Mouse (Mus musculus) frontal cortex, postnatal 10 days (tissue): ENCODE data around the gene Soat2.
"Not testable (repeated sequence)": the region's sequence is repeated elsewhere in the genome, so short reads cannot be mapped to it uniquely, and the experiment has no call there.

Experiments
- DNase-seq, 2 experiments: peaks; one replicate each; pipeline ENCODE4 v3.0.0; 2022; ENCODE audit warnings: low spot score in 2 of 2, mixed read lengths in 1 of 2

Gene Soat2

GRCm38 (mm10) chr15:102146089-102146488 lies 4.2 kb upstream of the Soat2 start:
- no peak for DNase-seq

DNA sequence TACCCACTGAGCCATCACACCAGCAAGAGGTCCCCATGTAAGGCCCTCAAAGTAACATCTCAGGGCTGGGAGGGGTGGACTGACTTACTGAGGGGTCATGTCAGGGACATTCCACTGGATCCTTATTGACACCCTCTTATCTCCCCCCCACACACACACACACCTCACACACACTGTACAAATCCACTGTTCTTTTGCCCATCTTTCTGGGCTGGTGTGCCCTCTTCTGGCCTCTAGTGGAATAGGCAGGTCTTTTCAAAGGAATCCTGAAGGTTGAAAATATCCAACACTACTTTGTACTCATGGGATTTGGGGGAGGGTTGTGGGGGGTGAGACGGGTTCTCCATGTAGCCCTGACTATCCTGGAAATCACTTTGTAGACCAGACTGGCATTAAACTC lies 3.4 kb upstream of the Soat2 start:
- no peak for DNase-seq

- no peak for DNase-seq
Measured at GRCm38 (mm10) chr15:102147674-102148402, 2.5 kb upstream of the Soat2 start.

GRCm38 (mm10) chr15:102149561-102149960 lies 765 bp upstream of the Soat2 start:
- no peak for DNase-seq

- DNase-seq, result no peak
Measured at GRCm38 (mm10) chr15:102152646-102153045, 2.3 kb downstream of the Soat2 start.

DNA sequence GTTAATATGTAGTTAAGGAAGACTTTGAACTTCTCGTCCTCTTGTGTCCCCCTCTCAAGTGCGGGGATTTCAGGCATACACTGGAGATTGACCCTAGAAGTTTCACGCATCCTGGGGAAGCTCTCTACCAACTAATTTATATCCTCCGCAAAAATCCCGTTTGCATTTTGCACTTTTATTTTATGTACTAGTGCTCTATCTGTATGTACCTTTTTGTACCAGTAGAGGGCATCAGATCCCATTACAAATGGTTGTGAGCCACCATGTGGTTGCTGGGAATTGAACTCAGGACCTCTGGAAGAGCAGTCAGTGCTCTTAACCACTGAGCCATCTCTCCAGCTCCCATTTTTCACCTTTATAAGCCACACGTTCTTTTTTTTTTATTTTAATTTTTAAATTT lies 4.7 kb downstream of the Soat2 start:
- DNase-seq, result not testable (repeated sequence)

GRCm38 (mm10) chr15:102156836-102157235 lies 6.5 kb downstream of the Soat2 start:
- DNase-seq, result no peak

DNA sequence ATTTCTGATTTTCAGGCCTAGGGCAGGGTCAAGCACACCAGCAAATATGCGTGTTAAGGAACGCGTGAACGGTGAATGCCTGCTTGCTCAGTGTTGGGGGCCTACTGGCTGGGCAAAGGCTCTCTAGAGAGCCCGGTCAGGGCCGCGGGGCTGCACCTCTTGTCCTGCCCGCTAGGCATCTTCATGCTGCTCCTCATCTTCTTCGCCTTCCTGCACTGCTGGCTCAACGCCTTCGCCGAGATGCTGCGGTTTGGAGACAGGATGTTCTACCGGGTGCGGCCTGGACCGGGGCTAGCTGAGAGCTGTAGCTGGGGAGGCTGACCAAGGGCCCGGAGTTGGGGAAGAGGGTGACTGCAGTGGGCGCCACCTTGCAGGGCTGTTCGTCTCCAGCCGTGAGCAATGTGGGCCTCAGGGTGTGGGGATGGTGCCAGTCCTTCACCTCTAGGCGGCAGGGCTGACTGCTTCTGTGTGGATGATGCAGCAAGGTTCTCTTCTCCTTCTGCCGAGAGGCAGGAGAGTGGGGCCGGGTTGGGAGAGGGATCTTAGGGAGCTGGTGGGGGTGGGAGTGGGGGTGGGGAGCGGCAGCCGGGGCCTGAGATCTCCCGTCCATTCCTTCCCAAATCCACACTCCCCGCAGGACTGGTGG lies 10.2 kb downstream of the Soat2 start:
- DNase-seq, result no peak

DNA sequence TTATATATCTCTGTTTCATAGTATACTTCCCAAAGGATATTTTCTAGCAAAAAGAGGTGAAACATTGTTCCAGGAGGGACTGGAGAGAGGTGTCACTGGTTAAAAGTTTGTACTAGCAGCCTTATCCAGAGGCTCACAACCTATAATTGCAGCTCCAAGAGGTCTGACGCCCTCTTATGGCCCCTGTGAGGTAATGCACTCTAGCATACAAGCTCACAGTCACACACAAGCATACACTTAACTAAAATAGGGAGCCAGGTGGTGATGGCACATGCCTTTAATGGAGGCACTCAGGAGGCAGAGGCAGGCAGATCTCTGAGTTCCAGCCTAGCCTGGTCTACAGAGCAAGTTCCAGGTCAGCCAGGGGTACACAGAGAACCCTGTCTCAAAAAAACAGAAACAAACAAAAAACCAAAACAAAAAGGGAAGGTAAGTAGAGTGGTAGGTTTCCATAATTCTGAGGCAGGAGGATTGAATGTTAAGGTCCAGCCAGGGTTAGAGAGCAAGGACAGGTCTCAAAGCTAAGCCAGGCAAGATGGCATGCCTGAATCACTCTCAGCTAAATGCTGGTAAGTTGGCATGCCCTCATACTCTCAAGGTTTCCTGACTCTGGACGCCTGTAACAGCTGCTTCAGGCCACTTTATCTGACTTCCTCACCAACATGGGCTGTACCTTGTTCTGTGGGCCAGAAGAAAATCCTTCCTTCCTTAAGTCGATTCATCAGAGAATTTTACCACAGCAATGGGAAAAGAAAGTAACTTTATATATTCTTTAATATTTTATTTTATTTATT lies 13.8 kb downstream of the Soat2 start:
- no peak for DNase-seq

- DNase-seq, result no peak
Measured at GRCm38 (mm10) chr15:102165468-102166100, 15.3 kb downstream of the Soat2 start.

DNA sequence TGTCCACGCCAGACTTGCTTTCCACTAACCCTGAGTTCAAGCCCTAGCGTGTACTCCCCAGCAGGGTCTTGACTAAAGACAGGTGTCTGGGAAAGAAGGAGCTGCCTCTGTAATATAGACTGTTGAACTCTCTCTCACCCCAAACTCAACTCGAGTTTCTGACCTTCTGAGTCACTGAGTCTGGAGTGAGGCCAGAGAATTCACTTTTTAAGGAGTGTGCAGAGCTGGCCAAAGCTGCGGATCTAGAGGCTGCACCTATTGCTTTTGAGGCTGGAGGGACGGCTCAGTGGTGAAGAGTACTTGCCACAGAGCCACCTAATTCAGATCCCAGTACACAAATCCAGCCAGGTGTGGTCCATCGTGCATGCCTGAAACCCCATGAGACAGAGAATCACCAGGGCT lies 17.3 kb downstream of the Soat2 start:
- DNase-seq, result no peak

DNA sequence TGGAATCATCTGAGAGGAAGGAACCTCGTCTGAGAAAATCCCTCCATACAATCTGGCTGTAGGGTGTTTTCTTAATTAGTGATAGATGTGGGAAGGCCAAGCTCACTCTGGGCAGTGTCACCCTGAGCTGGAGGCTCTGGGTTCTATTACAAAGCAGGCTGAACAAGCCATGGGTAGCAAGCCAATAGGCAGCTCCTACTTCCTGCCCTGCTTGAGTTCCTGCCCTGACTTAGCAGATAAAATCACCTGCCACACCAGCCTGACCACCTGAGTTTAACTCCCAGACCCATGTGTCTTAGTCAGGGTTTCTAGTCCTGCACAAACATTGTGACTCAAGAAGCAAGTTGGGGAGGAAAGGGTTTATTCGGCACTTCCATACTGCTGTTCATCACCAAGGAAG lies 18.7 kb downstream of the Soat2 start:
- no peak for DNase-seq

DNA sequence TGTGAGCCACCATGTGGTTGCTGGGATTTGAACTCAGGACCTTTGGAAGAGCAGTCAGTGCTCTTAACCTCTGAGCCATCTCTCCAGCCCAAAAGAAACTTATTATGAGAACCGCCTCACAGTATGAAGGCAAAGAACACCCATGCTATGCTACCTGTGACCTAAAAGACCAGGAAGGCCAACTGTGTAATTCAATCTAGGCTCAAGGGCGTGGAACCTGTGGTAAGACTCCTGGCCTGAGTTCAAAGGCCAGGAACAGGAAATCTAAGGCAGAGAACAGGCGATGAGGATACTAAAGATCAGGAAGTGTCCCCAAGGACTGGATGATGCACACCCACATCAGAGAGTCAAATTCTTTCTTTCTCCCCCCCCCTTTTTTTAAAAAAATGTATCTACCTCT lies 23.3 kb downstream of the Soat2 start:
- DNase-seq, result no peak

- no peak for DNase-seq
Measured at GRCm38 (mm10) chr15:102175736-102176319, 25.5 kb downstream of the Soat2 start.

- DNase-seq, result no peak
Measured at GRCm38 (mm10) chr15:102176571-102177316, 26.4 kb downstream of the Soat2 start.

DNA sequence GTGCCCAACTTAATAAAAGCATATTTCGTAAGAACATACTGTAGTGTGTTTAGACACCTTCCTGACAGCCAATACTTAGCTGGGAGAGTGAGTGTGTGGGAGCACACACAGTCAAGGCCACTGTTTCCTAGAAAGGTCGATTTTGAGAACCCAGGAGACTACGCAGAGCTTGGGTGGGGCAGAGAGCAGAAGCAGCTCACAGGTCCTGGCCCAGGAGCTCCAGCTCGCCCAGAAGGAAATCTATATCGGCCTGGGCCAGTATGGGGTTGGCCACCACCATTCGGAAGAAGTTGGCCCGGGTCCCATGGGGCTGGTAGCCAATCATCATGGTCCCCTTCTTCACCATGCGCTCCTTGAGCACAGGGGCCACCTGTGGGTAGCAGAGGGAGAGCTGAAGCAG lies 27.1 kb downstream of the Soat2 start:
- no peak for DNase-seq

DNA sequence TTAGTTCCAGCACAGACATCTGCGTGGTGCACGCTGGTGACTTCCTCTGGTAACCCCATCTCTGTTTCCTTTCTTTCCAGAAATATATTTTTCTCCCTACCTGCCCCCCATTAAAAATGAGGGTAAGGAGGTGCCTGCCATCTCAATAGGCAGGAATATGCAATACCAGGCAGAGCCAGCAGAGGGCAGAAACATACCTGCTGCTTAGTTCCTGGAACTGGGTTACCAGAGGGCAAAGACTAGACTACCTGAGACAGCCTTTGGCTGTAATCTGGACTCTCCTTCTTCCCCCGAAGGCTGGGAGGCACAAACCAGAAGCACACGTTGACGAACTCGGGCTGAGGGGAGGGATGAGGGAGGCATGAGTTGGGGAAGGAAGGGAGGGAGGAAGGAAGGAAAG lies 28.0 kb downstream of the Soat2 start:
- DNase-seq, result peak in 1 of 2 experiments; percentile 62

GRCm38 (mm10) chr15:102179106-102179505 lies 28.8 kb downstream of the Soat2 start:
- no peak for DNase-seq

DNA sequence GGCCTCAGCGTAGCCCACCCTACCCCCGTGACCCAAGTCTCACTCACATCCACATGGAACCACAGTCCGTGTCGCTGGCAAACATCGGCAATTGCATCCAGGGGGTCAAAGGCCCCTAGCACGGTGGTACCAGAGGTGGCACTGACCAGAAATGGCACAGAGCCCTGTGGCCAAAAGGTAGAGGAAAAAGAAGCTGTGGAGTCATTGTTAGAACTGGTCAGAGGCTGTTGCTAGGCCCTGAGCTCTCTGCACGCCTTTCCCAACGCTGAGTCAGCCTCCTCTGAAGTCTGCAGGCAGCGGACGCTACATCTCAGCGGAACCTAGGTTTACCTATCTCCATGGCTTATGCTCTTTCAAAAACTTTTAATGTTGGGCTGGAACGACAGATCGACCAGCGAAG lies 29.6 kb downstream of the Soat2 start:
- DNase-seq, result no peak

- no peak for DNase-seq
Measured at GRCm38 (mm10) chr15:102183076-102183475, 32.8 kb downstream of the Soat2 start.

- DNase-seq, result no peak
Measured at GRCm38 (mm10) chr15:102186239-102186638, 35.9 kb downstream of the Soat2 start.
